Mouse (Mus musculus): ENCODE measurements at regions not wholly inside any gene's neighbourhood (a gene's known extent, or its start where the extent isn't known, plus 50 kb on each side); places are given as distances from the start of the nearest gene placed in this dataset.

GRCm38 (mm10) chr13:115231981-115232380, 130.2 kb upstream of the Itga1 start:
- no peak for DNase-seq

GRCm38 (mm10) chr13:115230494-115230893, 128.7 kb upstream of the Itga1 start:
- no peak for DNase-seq

GRCm38 (mm10) chr13:115226824-115227223, 125.1 kb upstream of the Itga1 start:
- DNase-seq: no peak

GRCm38 (mm10) chr13:115219701-115220100, 117.9 kb upstream of the Itga1 start:
- no peak for DNase-seq

- no peak for DNase-seq
These were observed 109.5 kb upstream of the Itga1 start for GRCm38 (mm10) chr13:115211285-115211684.

GRCm38 (mm10) chr13:115210643-115211208, 109.0 kb upstream of the Itga1 start:
- DNase-seq: no peak

- DNase-seq: no peak
These were observed 107.8 kb upstream of the Itga1 start for GRCm38 (mm10) chr13:115209402-115210192.

GRCm38 (mm10) chr13:115206723-115207122, 105.0 kb upstream of the Itga1 start:
- no peak for DNase-seq

- no peak for DNase-seq
These were observed 97.4 kb upstream of the Itga1 start for GRCm38 (mm10) chr13:115199166-115199565.

GRCm38 (mm10) chr13:115188066-115188465, 86.3 kb upstream of the Itga1 start:
- no peak for DNase-seq

GRCm38 (mm10) chr13:115187356-115187755, 85.6 kb upstream of the Itga1 start:
- no peak for DNase-seq

GRCm38 (mm10) chr13:115182211-115182870, 80.6 kb upstream of the Itga1 start:
- DNase-seq: no peak

- DNase-seq: no peak
These were observed 76.6 kb upstream of the Itga1 start for GRCm38 (mm10) chr13:115178175-115178917.

GRCm38 (mm10) chr13:115171347-115172062, 69.7 kb upstream of the Itga1 start:
- no peak for DNase-seq

- no peak for DNase-seq
These were observed 64.2 kb upstream of the Itga1 start for GRCm38 (mm10) chr13:115165981-115166380.

GRCm38 (mm10) chr13:115162689-115163413, 61.1 kb upstream of the Itga1 start:
- no peak for DNase-seq

- DNase-seq: peak; percentile 34
These were observed 57.6 kb upstream of the Itga1 start for GRCm38 (mm10) chr13:115159386-115159785.

Data from adrenal gland, adult 8-10 months (tissue).